20 mouse cellular contexts compared by ENCODE assay signal in the genomic region with DNA sequence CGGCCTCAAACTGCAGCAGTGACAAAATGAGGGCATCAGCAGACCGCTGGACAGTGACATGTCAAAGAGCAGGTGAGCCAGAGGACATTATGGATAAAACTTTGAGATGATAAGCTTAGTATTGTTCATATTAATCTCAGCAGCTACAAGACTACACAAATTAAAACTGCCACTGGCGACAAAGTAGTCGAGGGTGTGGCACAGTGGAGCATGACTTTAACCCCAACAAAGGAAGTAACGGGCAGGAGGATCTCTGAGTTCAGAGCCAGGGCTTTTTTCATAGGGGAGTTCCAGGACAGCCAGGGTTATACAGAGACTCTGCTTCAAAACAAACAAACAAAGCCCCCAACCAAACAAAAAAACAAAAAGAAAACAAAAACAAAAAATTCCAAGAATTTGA.
A peak's percentile ranks its signal among the peaks of the same experiment; 100 is the strongest.
DNase-seq lines count a peak whose midpoint lies in the region; ATAC-seq and TF ChIP-seq lines count a peak whose summit lies in the region.
"Had no signal": no experiment of that assay in that cellular context is flagged by ENCODE, and none has a peak within 500 bp of the region (broad histone marks: within the 10 kb centered on the region; RNA-seq: fewer than 3 reads in every experiment).

No protein-coding gene starts in this region.

- in situ Hi-C loops in ES-E14 (cut with MboI; ENCODE audit: low sequenced_read_pairs in 2 of 2, unreplicated experiment in 2 of 2), result no loop called here

- no peak overlapping the region for H3K4me3 ChIP-seq in spleen, adult 2 months (ENCODE audit: extremely low read depth, insufficient read depth, insufficient read length)
- no peak overlapping the region for H3K4me3 ChIP-seq in ES-E14 (ENCODE audit: insufficient read depth in 1 of 2, low read depth in 1 of 2, low read length in 2 of 2, poor library complexity in 1 of 2, severe bottlenecking in 1 of 2)
- H3K4me3 ChIP-seq in forebrain, embryonic 16.5 days (replicated peaks; ENCODE audit: low read length), result no peak overlapping the region
- H3K4me3 ChIP-seq in hindbrain, postnatal 0 days (ENCODE audit: low read length), result no peak overlapping the region
- H3K4me3 ChIP-seq: embryonic facial prominence, embryonic 13.5 days; forebrain, embryonic 12.5 days; gastrocnemius, adult 2 months; heart, embryonic 12.5 days; hindbrain, embryonic 10.5 days; hindbrain, embryonic 15.5 days had no signal

- TF ChIP-seq POLR2A in spleen, adult 2 months (IDR thresholded peaks at IDR 0.05; ENCODE audit: low read depth, low read length), result no peak

- 0 out of 2 replicates have a peak, but pooled peaks have one; percentile 33 for ATAC-seq in neutrophil, adult 5-6 weeks (ENCODE audit: extremely low read depth, insufficient number of reproducible peaks, low FRiP score, poor library complexity, severe bottlenecking)
- no peak for ATAC-seq in forebrain, embryonic 16.5 days
- ATAC-seq in hindbrain, postnatal 0 days, result no peak
- ATAC-seq: forebrain, postnatal 0 days; Patski had no signal

- TF ChIP-seq CTCF in spleen, adult 2 months (IDR thresholded peaks at IDR 0.05; ENCODE audit: extremely low read depth, insufficient read depth, insufficient read length, insufficient replicate concordance), result no peak
- TF ChIP-seq CTCF in hindbrain, postnatal 0 days (IDR thresholded peaks at IDR 0.05; ENCODE audit: low read depth), result no peak

- no peak overlapping the region for H3K9ac ChIP-seq in ES-E14 (ENCODE audit: insufficient read depth, low read depth, low read length, poor library complexity, severe bottlenecking)
- no peak overlapping the region for H3K9ac ChIP-seq in forebrain, embryonic 16.5 days (replicated peaks; ENCODE audit: low read depth, low read length)
- H3K9ac ChIP-seq in hindbrain, postnatal 0 days (replicated peaks; ENCODE audit: low read length), result no peak overlapping the region
- H3K9ac ChIP-seq: embryonic facial prominence, embryonic 13.5 days; forebrain, embryonic 12.5 days; forebrain, postnatal 0 days; heart, embryonic 12.5 days; hindbrain, embryonic 15.5 days had no signal

- no peaks in the 10 kb centered on the region for H3K36me3 ChIP-seq in spleen, adult 2 months (ENCODE audit: control insufficient read depth, insufficient read depth, low read length)
- H3K36me3 ChIP-seq in ES-E14 (ENCODE audit: control insufficient read depth, insufficient read depth, low read length, poor library complexity, severe bottlenecking), result peaks cover 6% of the 10 kb centered on the region
- H3K36me3 ChIP-seq in forebrain, embryonic 16.5 days (ENCODE audit: control insufficient read depth, insufficient read depth), result no peaks in the 10 kb centered on the region
- H3K36me3 ChIP-seq in hindbrain, postnatal 0 days (ENCODE audit: insufficient read depth, low read length), result 0 out of 2 replicates have a peak, but pooled peaks cover 1% of the 10 kb centered on the region

- H3K27me3 ChIP-seq in spleen, adult 2 months (ENCODE audit: control insufficient read depth, insufficient read depth, low read length), result no peaks in the 10 kb centered on the region
- no peaks in the 10 kb centered on the region for H3K27me3 ChIP-seq in forebrain, embryonic 16.5 days (replicated peaks; ENCODE audit: control insufficient read depth, insufficient read depth, low read length)
- no peaks in the 10 kb centered on the region for H3K27me3 ChIP-seq in hindbrain, postnatal 0 days (ENCODE audit: insufficient read depth, low read length)
- H3K27me3 ChIP-seq: embryonic facial prominence, embryonic 13.5 days; forebrain, embryonic 12.5 days; heart, embryonic 12.5 days; hindbrain, embryonic 15.5 days; Patski had no signal

- H3K4me1 ChIP-seq in spleen, adult 2 months (ENCODE audit: control insufficient read depth, insufficient read depth, insufficient read length), result no peaks in the 10 kb centered on the region
- peaks cover 11 to 49% of the 10 kb centered on the region in 2 experiments for H3K4me1 ChIP-seq in ES-E14 (ENCODE audit: control insufficient read depth in 2 of 2, insufficient read depth in 2 of 2, low read length in 2 of 2, poor library complexity in 1 of 2)
- 0 out of 2 replicates have a peak, but pooled peaks cover 2% of the 10 kb centered on the region for H3K4me1 ChIP-seq in forebrain, embryonic 16.5 days (replicated peaks; ENCODE audit: control insufficient read depth, insufficient read depth, low read length)
- no peaks in the 10 kb centered on the region for H3K4me1 ChIP-seq in hindbrain, postnatal 0 days (ENCODE audit: insufficient read depth, low read length)
- H3K4me1 ChIP-seq: embryonic facial prominence, embryonic 13.5 days; forebrain, embryonic 12.5 days; hindbrain, embryonic 10.5 days; hindbrain, embryonic 15.5 days had no signal

- H3K4me2 ChIP-seq in forebrain, embryonic 16.5 days (ENCODE audit: low read length), result no peak overlapping the region
- H3K4me2 ChIP-seq in hindbrain, postnatal 0 days (ENCODE audit: low read depth, low read length), result no peak overlapping the region
- H3K4me2 ChIP-seq: embryonic facial prominence, embryonic 13.5 days; forebrain, embryonic 12.5 days; heart, embryonic 12.5 days; hindbrain, embryonic 15.5 days had no signal

- peak overlapping the region; percentile 65; the same call in 1 of the 2 replicates for H3K27ac ChIP-seq in spleen, adult 2 months (ENCODE audit: insufficient read depth, low read length)
- H3K27ac ChIP-seq in ES-E14 (ENCODE audit: insufficient read depth, low read depth, low read length, poor library complexity, severe bottlenecking), result peak overlapping the region; percentile 53; the same call in 1 of the 2 replicates
- no peak overlapping the region for H3K27ac ChIP-seq in forebrain, embryonic 16.5 days (ENCODE audit: low read length)
- no peak overlapping the region for H3K27ac ChIP-seq in hindbrain, postnatal 0 days
- H3K27ac ChIP-seq: embryonic facial prominence, embryonic 13.5 days; forebrain, embryonic 12.5 days; gastrocnemius, adult 2 months; hindbrain, embryonic 10.5 days; hindbrain, embryonic 15.5 days had no signal

- no peaks in the 10 kb centered on the region for H3K9me3 ChIP-seq in ES-E14 (ENCODE audit: control insufficient read depth, insufficient read depth, low read depth, low read length)
- H3K9me3 ChIP-seq in forebrain, embryonic 16.5 days (ENCODE audit: control insufficient read depth, low read length), result no peaks in the 10 kb centered on the region
- H3K9me3 ChIP-seq in hindbrain, postnatal 0 days (ENCODE audit: low read length), result no peaks in the 10 kb centered on the region
- H3K9me3 ChIP-seq: embryonic facial prominence, embryonic 13.5 days; forebrain, embryonic 12.5 days; heart, embryonic 12.5 days; hindbrain, embryonic 10.5 days; hindbrain, embryonic 15.5 days had no signal

- 40% methylated on average over 5 of the region's 5 CpGs for WGBS in spleen, adult 2 months
- WGBS in forebrain, embryonic 16.5 days, result 89% methylated on average over 5 of the region's 5 CpGs
- 77% methylated on average over 5 of the region's 5 CpGs for WGBS in hindbrain, postnatal 0 days

- no peak for DNase-seq in spleen, adult 2 months (ENCODE audit: low read depth in 1 of 2, low spot score in 2 of 2)
- DNase-seq in spleen, postnatal 4 days (ENCODE audit: low spot score in 2 of 2), result no peak
- no peak for DNase-seq in ES-E14 (ENCODE audit: low read depth, low spot score)
- DNase-seq in urinary bladder, postnatal 10 days (ENCODE audit: low spot score), result no peak
- DNase-seq in hindbrain, postnatal 0 days (ENCODE audit: low spot score), result no peak
- DNase-seq: adrenal gland, postnatal 25 days; cerebellum, adult 18-20 months; cerebellum, adult 9-11 months; cerebellum, postnatal 36 days; forebrain, postnatal 0 days; gastrocnemius, adult 2 months; gastrocnemius, postnatal 25 days had no signal

TF ChIP-seq in ES-E14, 5 proteins besides CTCF, POLR2A, EP300 and RAD21:
- no peak for TF ChIP-seq CHD2 (IDR thresholded peaks at IDR 0.05; ENCODE audit: low read depth, low read length)
- no peak for TF ChIP-seq ZC3H11A (IDR thresholded peaks at IDR 0.05; ENCODE audit: borderline replicate concordance, low read depth, low read length)
- no peak for TF ChIP-seq HCFC1 (IDR thresholded peaks at IDR 0.05; ENCODE audit: borderline replicate concordance, insufficient read depth, low read length)
- TF ChIP-seq ZNF384 (IDR thresholded peaks at IDR 0.05; ENCODE audit: low read depth, low read length), result no peak
- TF ChIP-seq MAFK (IDR thresholded peaks at IDR 0.05; ENCODE audit: insufficient read depth, low read depth, low read length), result no peak

Comparison
In these comparisons a context has a peak if more than half of its experiments do, and no peak if none do; other contexts are left out.
1. H3K27ac ChIP-seq: peak in spleen, adult 2 months (single experiment) and ES-E14 (single experiment); none in forebrain, embryonic 16.5 days (single experiment) and hindbrain, postnatal 0 days (single experiment).